Mouse (Mus musculus) MEL (cell line): ENCODE measurements around the gene 1700019N19Rik.

ENCODE experiments used
- CHD2 ChIP-seq: IDR thresholded peaks from 2 replicates; pipeline ENCODE4 v1.6.1; 2011; ENCODE audit warnings: low read length, improper control_type of control experiment
- CTCF ChIP-seq, 3 experiments: IDR thresholded peaks in 2 of 3; conservative IDR thresholded peaks in 1 of 3; 2 replicates each; pipeline ENCODE4 v1.5.1; 2011 to 2012; ENCODE audit warnings: low read length in 3 of 3, low read depth in 2 of 3, mild to moderate bottlenecking in 2 of 3, improper control_type of control experiment in 1 of 3, inconsistent platforms in 1 of 3, mixed read lengths in 1 of 3, moderate library complexity in 1 of 3; ENCODE audit not compliant: control insufficient read depth in 1 of 3, insufficient read depth in 1 of 3, poor library complexity in 1 of 3, severe bottlenecking in 1 of 3
- E2F4 ChIP-seq: IDR thresholded peaks from 2 replicates; pipeline ENCODE4 v1.6.1; 2011; ENCODE audit warnings: low read depth, low read length, improper control_type of control experiment, borderline replicate concordance
- POLR2A ChIP-seq, 2 experiments: IDR thresholded peaks; 2 replicates each; pipeline ENCODE4 v1.6.1; 2011 to 2012; ENCODE audit warnings: low read length in 2 of 2, mild to moderate bottlenecking in 2 of 2, control low read depth in 1 of 2, improper control_type of control experiment in 1 of 2, low read depth in 1 of 2, moderate library complexity in 1 of 2; ENCODE audit not compliant: control insufficient read depth in 1 of 2, insufficient read depth in 1 of 2, poor library complexity in 1 of 2
- ZKSCAN1 ChIP-seq: IDR thresholded peaks from 2 replicates; pipeline ENCODE4 v1.6.1; 2012; ENCODE audit warnings: low read depth, mild to moderate bottlenecking, inconsistent platforms, low read length, improper control_type of control experiment, moderate library complexity

GRCm38 (mm10) chr19:58758871-58759270, 35.4 kb downstream of the 1700019N19Rik start:
- no peak for TF ChIP-seq CHD2
- TF ChIP-seq E2F4 = no peak
- TF ChIP-seq CTCF (IDR thresholded peaks at IDR 0.05 in 2 of 3, conservative IDR thresholded peaks at IDR 0.05 in 1 of 3; ENCODE audit: control insufficient read depth in 1 of 3, insufficient read depth in 1 of 3, low read depth in 2 of 3, low read length in 3 of 3, poor library complexity in 1 of 3, severe bottlenecking in 1 of 3) = no peak
- TF ChIP-seq ZKSCAN1 = no peak
- TF ChIP-seq POLR2A (IDR thresholded peaks at IDR 0.05; ENCODE audit: control insufficient read depth in 1 of 2, insufficient read depth in 1 of 2, low read depth in 1 of 2, low read length in 2 of 2, poor library complexity in 1 of 2) = no peak
